Mouse (Mus musculus) lung, embryonic 15.5 days (tissue): ENCODE measurements around the gene Rhebl1. TPM values are rescaled to one million over a fixed set of nuclear protein-coding genes. Genes with fewer than 3 reads are reported as not detected.

Experiments
- polyA plus RNA-seq: library from polyadenylated mRNA; unstranded; fragments of >200 nt; fragmentation: Nextera tagmentation; extraction: Ambion mirVana; gene quantifications from 2 replicates; pipeline ENCODE4 v1.2.1, GENCODE M21; 2015

The Rhebl1 gene
- polyA plus RNA-seq, 1 experiment from 2014 or later, result 11.6 TPM

Other genes starting within 250 kb of the Rhebl1 start
- gene Ddx23, start 231.6 kb downstream of the Rhebl1 start, polyA plus RNA-seq, result 22.5 and 22.9 TPM in 2 replicates
- 0.63 and 0.92 TPM in 2 replicates for gene Rnd1, start 217.1 kb downstream of the Rhebl1 start, polyA plus RNA-seq
- gene Ccdc65, start 186.3 kb downstream of the Rhebl1 start, polyA plus RNA-seq, result 2.1 and 2.8 TPM in 2 replicates
- gene Fkbp11, start 166.3 kb downstream of the Rhebl1 start, polyA plus RNA-seq, result 30.0 and 32.6 TPM in 2 replicates
- gene Arf3, start 131.3 kb downstream of the Rhebl1 start, polyA plus RNA-seq, result 45.7 and 45.8 TPM in 2 replicates
- 0.10 TPM in 1 of 2 replicates, not detected in the other for gene Wnt10b, start 116.4 kb downstream of the Rhebl1 start, polyA plus RNA-seq
- not detected in 2 replicates for gene Wnt1, start 104.7 kb downstream of the Rhebl1 start, polyA plus RNA-seq
- 0.04 TPM in 1 of 2 replicates, not detected in the other for gene Ddn, start 85.0 kb downstream of the Rhebl1 start, polyA plus RNA-seq
- 105 and 113 TPM in 2 replicates for gene Prkag1, start 63.0 kb downstream of the Rhebl1 start, polyA plus RNA-seq
- gene Kmt2d, start 23.3 kb downstream of the Rhebl1 start, polyA plus RNA-seq, result 11.1 and 12.5 TPM in 2 replicates
- gene Dhh, start 4.0 kb upstream of the Rhebl1 start, polyA plus RNA-seq, result 2.3 and 2.8 TPM in 2 replicates
- gene Lmbr1l, start 23.7 kb upstream of the Rhebl1 start, polyA plus RNA-seq, result 14.8 and 15.8 TPM in 2 replicates
- gene Tuba1b, start 40.0 kb upstream of the Rhebl1 start, polyA plus RNA-seq, result 1,916 and 1,998 TPM in 2 replicates
- not detected in 2 replicates for gene Gm49450, start 59.0 kb upstream of the Rhebl1 start, polyA plus RNA-seq
- 1,060 and 1,067 TPM in 2 replicates for gene Tuba1a, start 59.2 kb upstream of the Rhebl1 start, polyA plus RNA-seq
- gene Tuba1c, start 135.4 kb upstream of the Rhebl1 start, polyA plus RNA-seq, result 211 and 224 TPM in 2 replicates
- 3.1 and 6.8 TPM in 2 replicates for gene Prph, start 160.6 kb upstream of the Rhebl1 start, polyA plus RNA-seq
- 35.4 and 41.9 TPM in 2 replicates for gene Troap, start 180.0 kb upstream of the Rhebl1 start, polyA plus RNA-seq
- gene C1ql4, start 193.3 kb upstream of the Rhebl1 start, polyA plus RNA-seq, result not detected in 2 replicates
- gene Dnajc22, start 198.6 kb upstream of the Rhebl1 start, polyA plus RNA-seq, result 1.7 and 1.9 TPM in 2 replicates
- 37.8 and 38.9 TPM in 2 replicates for gene Spats2, start 231.4 kb upstream of the Rhebl1 start, polyA plus RNA-seq